In genomic region chr13:93601527-93601926, GRCm38 (mm10) we compare ENCODE assay signal across 18 mouse cellular contexts. TPM values are rescaled to one million over a fixed set of nuclear protein-coding genes. Genes with fewer than 3 reads are reported as not detected.
"Had no signal": no experiment of that assay in that cellular context is flagged by ENCODE, and none has a peak within 500 bp of the region (broad histone marks: within the 10 kb centered on the region; RNA-seq: fewer than 3 reads in every experiment).

No protein-coding gene starts in this region.

- H3K36me3 ChIP-seq: lung, embryonic 15.5 days; midbrain, embryonic 13.5 days; midbrain, embryonic 15.5 days; neural tube, embryonic 12.5 days; stomach, embryonic 15.5 days had no signal

- ATAC-seq: lung, postnatal 0 days; midbrain, embryonic 13.5 days; midbrain, embryonic 15.5 days had no signal

- DNase-seq: lung, adult 2 months; lung, postnatal 14 days; lung, postnatal 36 days; right cerebral cortex, postnatal 14 days; thymus, postnatal 14 days; thymus, postnatal 36 days had no signal

- H3K4me1 ChIP-seq: lung, embryonic 15.5 days; megakaryocyte, embryonic 14.5 days; midbrain, embryonic 13.5 days; midbrain, embryonic 15.5 days; neural tube, embryonic 12.5 days; stomach, embryonic 15.5 days had no signal

- H3K9me3 ChIP-seq: lung, embryonic 15.5 days; midbrain, embryonic 13.5 days; midbrain, embryonic 15.5 days; neural tube, embryonic 12.5 days; stomach, embryonic 15.5 days had no signal

- H3K4me2 ChIP-seq: lung, embryonic 15.5 days; midbrain, embryonic 11.5 days; midbrain, embryonic 13.5 days; midbrain, embryonic 15.5 days; neural tube, embryonic 12.5 days; stomach, embryonic 15.5 days had no signal

- H3K4me3 ChIP-seq: lung, embryonic 15.5 days; megakaryocyte, embryonic 14.5 days; midbrain, embryonic 13.5 days; midbrain, embryonic 15.5 days; neural tube, embryonic 12.5 days; stomach, embryonic 15.5 days had no signal

- H3K27ac ChIP-seq: lung, embryonic 15.5 days; macrophage; midbrain, embryonic 13.5 days; midbrain, embryonic 15.5 days; neural tube, embryonic 12.5 days; stomach, embryonic 15.5 days; stomach, postnatal 0 days had no signal

- H3K27me3 ChIP-seq: lung, embryonic 15.5 days; midbrain, embryonic 13.5 days; midbrain, embryonic 15.5 days; neural tube, embryonic 12.5 days; stomach, embryonic 15.5 days had no signal

- H3K9ac ChIP-seq: lung, embryonic 15.5 days; midbrain, embryonic 13.5 days; midbrain, embryonic 15.5 days; neural tube, embryonic 12.5 days; stomach, embryonic 15.5 days had no signal

RNA-seq across cellular contexts. Expression of gene Bhmt, which starts 36.2 kb away (rescaled TPM):
- polyA plus RNA-seq: macrophage; midbrain, embryonic 11.5 days; midbrain, postnatal 0 days; neural tube, embryonic 12.5 days; spleen, adult 2 months had no signal
